Mouse (Mus musculus) brain, embryonic 14.5 days (tissue): ENCODE measurements around the gene C2cd4d.

Experiments used
- CTCF ChIP-seq: fragments of 200-500 bp; IDR thresholded peaks from 2 replicates; pipeline ENCODE4 v1.5.1; 2012; ENCODE audit warnings: inconsistent platforms, mild to moderate bottlenecking, moderate library complexity, borderline replicate concordance; ENCODE audit not compliant: insufficient read depth, insufficient read length; ENCODE audit errors: extremely low read depth
- POLR2A ChIP-seq: fragments of 200-500 bp; IDR thresholded peaks from 2 replicates; pipeline ENCODE4 v1.6.1; 2012; ENCODE audit warnings: mild to moderate bottlenecking, inconsistent platforms, borderline replicate concordance; ENCODE audit not compliant: poor library complexity, insufficient read depth, insufficient read length, severe bottlenecking; ENCODE audit errors: extremely low read depth

DNA sequence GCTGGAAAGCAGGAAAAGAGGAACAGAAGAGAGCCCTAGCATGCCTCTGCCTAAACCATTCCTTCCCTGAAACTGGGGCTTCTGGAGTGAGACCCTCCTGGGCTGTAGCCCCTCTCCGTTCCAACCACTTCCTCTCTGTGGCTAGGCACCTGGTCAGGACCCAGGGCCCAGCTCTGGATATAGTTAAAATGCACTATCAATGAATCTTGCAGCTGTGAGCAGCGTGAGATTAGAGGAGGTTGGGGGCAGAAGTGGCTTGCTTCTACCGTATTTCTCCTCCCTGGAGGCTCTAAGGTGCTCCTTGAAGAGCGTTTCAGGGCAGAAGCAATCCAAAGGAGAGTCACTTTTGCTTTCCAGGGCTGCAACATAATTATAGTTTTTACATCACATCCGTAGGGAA, 20.1 kb downstream of the C2cd4d start:
- TF ChIP-seq CTCF, result no peak
- TF ChIP-seq POLR2A, result no peak
